Mouse (Mus musculus): Measurements from ENCODE around the gene Acss2. TPM values are rescaled to one million over a fixed set of nuclear protein-coding genes. Genes with fewer than 3 reads are reported as not detected.

Gene Acss2
- total RNA-seq, 2 experiments from 2014 or later, result 36.7 to 37.7 TPM

- ATAC-seq (replicated peaks; ENCODE audit: low FRiP score, low TSS enrichment, poor library complexity, severe bottlenecking), result 0 out of 2 replicates have a peak, but pooled peaks have one; percentile 14
These were observed 104.9 kb downstream of the Acss2 start for GRCm38 (mm10) chr2:155622606-155623005.

GRCm38 (mm10) chr2:155623996-155624395 is 106.2 kb downstream of the Acss2 start:
- no peak for ATAC-seq (replicated peaks; ENCODE audit: low FRiP score, low TSS enrichment, poor library complexity, severe bottlenecking)

- peak; percentile 63 for ATAC-seq (replicated peaks; ENCODE audit: low FRiP score, low TSS enrichment, poor library complexity, severe bottlenecking)
These were observed 107.0 kb downstream of the Acss2 start for GRCm38 (mm10) chr2:155624730-155625129.

GRCm38 (mm10) chr2:155626277-155626676 is 108.5 kb downstream of the Acss2 start:
- no peak for ATAC-seq (replicated peaks; ENCODE audit: low FRiP score, low TSS enrichment, poor library complexity, severe bottlenecking)

- 0 out of 2 replicates have a peak, but pooled peaks have one; percentile 35 for ATAC-seq (replicated peaks; ENCODE audit: low FRiP score, low TSS enrichment, poor library complexity, severe bottlenecking)
These were observed 109.4 kb downstream of the Acss2 start for GRCm38 (mm10) chr2:155627030-155627738.

DNA sequence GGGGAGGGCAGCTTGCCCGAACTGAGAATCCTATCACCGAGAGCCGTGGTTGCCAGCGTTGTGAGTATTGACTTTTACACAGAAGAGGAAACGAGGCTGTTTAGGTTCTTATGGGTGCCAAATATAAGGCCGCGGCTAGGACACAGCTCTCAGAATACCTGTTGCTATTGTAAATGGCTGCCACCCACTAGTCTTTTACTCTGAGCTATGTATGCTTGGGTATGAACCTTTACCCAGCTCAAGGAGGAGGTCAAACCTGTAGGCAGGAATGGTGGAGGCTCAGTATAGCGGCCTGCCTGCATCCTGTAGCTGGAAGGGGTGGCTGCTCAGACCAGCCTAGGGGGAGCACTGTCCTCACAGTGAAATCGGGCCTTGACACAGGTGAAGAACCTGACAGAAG is 110.4 kb downstream of the Acss2 start:
- no peak for ATAC-seq (replicated peaks; ENCODE audit: low FRiP score, low TSS enrichment, poor library complexity, severe bottlenecking)

- ATAC-seq (replicated peaks; ENCODE audit: low FRiP score, low TSS enrichment, poor library complexity, severe bottlenecking), result no peak
These were observed 110.8 kb downstream of the Acss2 start for GRCm38 (mm10) chr2:155628519-155628918.

GRCm38 (mm10) chr2:155629231-155629661 is 111.5 kb downstream of the Acss2 start:
- ATAC-seq (replicated peaks; ENCODE audit: low FRiP score, low TSS enrichment, poor library complexity, severe bottlenecking), result 0 out of 2 replicates have a peak, but pooled peaks have one; percentile 10

DNA sequence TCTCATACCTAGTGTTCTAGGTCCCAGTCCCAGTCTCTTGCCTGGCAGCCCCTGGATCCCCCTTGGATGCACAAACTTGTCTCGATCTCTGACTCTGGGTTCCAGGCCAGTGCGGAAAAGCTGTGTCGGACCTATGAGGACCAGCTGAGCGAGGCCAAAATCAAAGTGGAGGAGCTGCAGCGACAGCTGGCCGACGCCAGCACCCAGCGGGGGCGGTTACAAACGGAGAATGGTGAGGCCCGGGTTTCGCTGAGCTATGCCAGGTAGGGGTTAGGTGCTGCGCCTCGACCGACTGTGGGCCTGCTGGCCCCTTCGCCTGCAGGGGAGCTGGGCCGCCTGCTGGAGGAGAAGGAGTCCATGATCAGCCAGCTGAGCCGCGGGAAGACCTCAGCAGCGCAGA is 112.4 kb downstream of the Acss2 start:
- no peak for ATAC-seq (replicated peaks; ENCODE audit: low FRiP score, low TSS enrichment, poor library complexity, severe bottlenecking)

GRCm38 (mm10) chr2:155630590-155631416 is 113.1 kb downstream of the Acss2 start:
- ATAC-seq (replicated peaks; ENCODE audit: low FRiP score, low TSS enrichment, poor library complexity, severe bottlenecking), result no peak

- ATAC-seq (replicated peaks; ENCODE audit: low FRiP score, low TSS enrichment, poor library complexity, severe bottlenecking), result no peak
These were observed 114.6 kb downstream of the Acss2 start for GRCm38 (mm10) chr2:155632138-155632936.

DNA sequence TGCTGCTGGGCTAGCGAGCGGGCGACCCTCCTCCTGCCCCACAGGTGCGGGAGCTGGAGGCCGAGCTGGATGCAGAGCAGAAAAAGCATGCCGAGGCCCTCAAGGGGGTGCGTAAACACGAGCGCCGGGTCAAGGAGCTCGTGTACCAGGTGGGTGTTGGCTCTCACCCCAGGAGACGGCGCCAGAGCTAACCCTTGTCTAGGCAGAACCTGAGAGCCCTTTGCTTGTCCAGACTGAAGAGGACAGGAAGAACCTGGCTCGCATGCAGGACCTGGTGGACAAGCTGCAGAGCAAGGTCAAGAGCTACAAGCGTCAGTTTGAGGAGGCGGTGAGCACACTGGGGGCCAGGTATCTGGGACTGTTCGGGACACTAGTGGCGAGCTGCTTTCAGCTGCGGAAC is 115.4 kb downstream of the Acss2 start:
- no peak for ATAC-seq (replicated peaks; ENCODE audit: low FRiP score, low TSS enrichment, poor library complexity, severe bottlenecking)

DNA sequence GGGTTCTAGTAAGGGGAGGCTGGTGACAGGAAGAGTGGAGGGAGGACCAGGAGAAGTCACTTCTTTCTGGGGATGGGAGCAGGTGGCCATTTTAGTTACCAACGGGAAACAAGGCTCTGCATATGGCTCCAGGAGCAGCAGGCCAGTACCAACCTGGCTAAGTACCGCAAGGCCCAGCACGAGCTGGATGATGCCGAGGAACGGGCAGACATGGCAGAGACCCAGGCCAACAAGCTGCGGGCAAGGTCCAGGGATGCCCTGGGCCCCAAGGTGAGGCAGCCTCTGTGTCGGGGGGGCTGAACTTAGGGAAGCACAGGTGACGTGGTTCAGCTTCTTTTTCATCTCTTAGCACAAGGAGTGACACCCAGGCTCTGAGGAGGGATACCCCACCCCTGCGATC is 116.0 kb downstream of the Acss2 start:
- no peak for ATAC-seq (replicated peaks; ENCODE audit: low FRiP score, low TSS enrichment, poor library complexity, severe bottlenecking)

- ATAC-seq (replicated peaks; ENCODE audit: low FRiP score, low TSS enrichment, poor library complexity, severe bottlenecking), result no peak
These were observed 116.8 kb downstream of the Acss2 start for GRCm38 (mm10) chr2:155634562-155634961.

Other genes starting within 250 kb of the Acss2 start
- 4.4 and 5.2 TPM in 2 replicates for gene Map1lc3a, start 241.7 kb upstream of the Acss2 start, total RNA-seq (2014; fragmentation: Nextera tagmentation)
- 2.7 TPM in 1 of 2 replicates, not detected in the other for gene Map1lc3a, start 241.7 kb upstream of the Acss2 start, total RNA-seq (2017)
- gene Pigu, start 160.5 kb upstream of the Acss2 start, total RNA-seq (2014; fragmentation: Nextera tagmentation), result 50.9 and 66.4 TPM in 2 replicates
- 36.8 and 63.2 TPM in 2 replicates for gene Pigu, start 160.5 kb upstream of the Acss2 start, total RNA-seq (2017)
- 1.9 and 2.8 TPM in 2 replicates for gene Trp53inp2, start 136.9 kb upstream of the Acss2 start, total RNA-seq (2014; fragmentation: Nextera tagmentation)
- gene Trp53inp2, start 136.9 kb upstream of the Acss2 start, total RNA-seq (2017), result 3.7 and 4.7 TPM in 2 replicates
- 65.7 and 78.0 TPM in 2 replicates for gene Ncoa6, start 44.1 kb upstream of the Acss2 start, total RNA-seq (2014; fragmentation: Nextera tagmentation)
- gene Ncoa6, start 44.1 kb upstream of the Acss2 start, total RNA-seq (2017), result 8.4 and 17.9 TPM in 2 replicates
- gene Ggt7, start 289 bp downstream of the Acss2 start, total RNA-seq (2014; fragmentation: Nextera tagmentation), result not detected in 2 replicates
- not detected in 2 replicates for gene Ggt7, start 289 bp downstream of the Acss2 start, total RNA-seq (2017)
- 20.2 and 27.0 TPM in 2 replicates for gene Gss, start 74.9 kb downstream of the Acss2 start, total RNA-seq (2014; fragmentation: Nextera tagmentation)
- 18.9 and 23.2 TPM in 2 replicates for gene Gss, start 74.9 kb downstream of the Acss2 start, total RNA-seq (2017)
- gene Myh7b, start 93.3 kb downstream of the Acss2 start, total RNA-seq (2014; fragmentation: Nextera tagmentation), result not detected in 2 replicates
- not detected in 2 replicates for gene Myh7b, start 93.3 kb downstream of the Acss2 start, total RNA-seq (2017)
- 86.6 and 122 TPM in 2 replicates for gene Trpc4ap, start 174.4 kb downstream of the Acss2 start, total RNA-seq (2014; fragmentation: Nextera tagmentation)
- 45.2 and 61.0 TPM in 2 replicates for gene Trpc4ap, start 174.4 kb downstream of the Acss2 start, total RNA-seq (2017)
- gene Edem2, start 211.5 kb downstream of the Acss2 start, total RNA-seq (2014; fragmentation: Nextera tagmentation), result 15.9 and 23.0 TPM in 2 replicates
- 10.1 and 14.7 TPM in 2 replicates for gene Edem2, start 211.5 kb downstream of the Acss2 start, total RNA-seq (2017)
- not detected in 2 replicates for gene Gm17581, start 217.9 kb downstream of the Acss2 start, total RNA-seq (2014; fragmentation: Nextera tagmentation)
- not detected in 2 replicates for gene Gm17581, start 217.9 kb downstream of the Acss2 start, total RNA-seq (2017)
- not detected in 2 replicates for gene Procr, start 233.2 kb downstream of the Acss2 start, total RNA-seq (2014; fragmentation: Nextera tagmentation)
- gene Procr, start 233.2 kb downstream of the Acss2 start, total RNA-seq (2017), result 1.4 TPM in 1 of 2 replicates, not detected in the other

Data from megakaryocyte-erythroid progenitor cell, adult 5-6 weeks (primary cell).